8 mouse cellular contexts compared by ENCODE assay signal in genomic region chr1:182439546-182440222, GRCm38 (mm10). TPM values are rescaled to one million over a fixed set of nuclear protein-coding genes. Genes with fewer than 3 reads are reported as not detected.
DNase-seq lines count a peak whose midpoint lies in the region; ATAC-seq lines count a peak whose summit lies in the region.

No protein-coding gene starts in this region.

- peaks cover 76% of the 10 kb centered on the region for H3K36me3 ChIP-seq in midbrain, embryonic 14.5 days (ENCODE audit: control insufficient read depth, insufficient read depth, low read length)

- no peaks in the 10 kb centered on the region for H3K27me3 ChIP-seq in midbrain, embryonic 14.5 days (ENCODE audit: control insufficient read depth, insufficient read depth, low read length)

- no peaks in the 10 kb centered on the region for H3K9me3 ChIP-seq in midbrain, embryonic 14.5 days (ENCODE audit: control insufficient read depth, low read length)

- no peak for ATAC-seq in erythroid progenitor cell, adult 5-6 weeks (replicated peaks; ENCODE audit: low FRiP score, poor library complexity, severe bottlenecking)
- no peak for ATAC-seq in midbrain, embryonic 14.5 days (ENCODE audit: low FRiP score, low TSS enrichment)

- peak; percentile 58 to 77 for DNase-seq in cerebellum, postnatal 10 days
- no peak for DNase-seq in cerebellum, adult 11 months
- peak; percentile 33 for DNase-seq in MN1 (ENCODE audit: low spot score)
- DNase-seq in heart, adult 8-10 months (ENCODE audit: low spot score) = peak; percentile 82
- DNase-seq in layer of hippocampus, adult 9-11 months = peak; percentile 33
- DNase-seq in skeletal muscle tissue, adult 2 months (ENCODE audit: low read depth, low spot score) = peak; percentile 84
- no peak for DNase-seq in midbrain, embryonic 14.5 days

- no peak overlapping the region for H3K9ac ChIP-seq in midbrain, embryonic 14.5 days (replicated peaks; ENCODE audit: low read length)

- H3K4me3 ChIP-seq in midbrain, embryonic 14.5 days (replicated peaks; ENCODE audit: low read depth, low read length) = no peak overlapping the region

- no peaks in the 10 kb centered on the region for H3K4me1 ChIP-seq in midbrain, embryonic 14.5 days (ENCODE audit: control insufficient read depth, insufficient read depth, low read length)

- no peak overlapping the region for H3K4me2 ChIP-seq in midbrain, embryonic 14.5 days (ENCODE audit: low read length)

- WGBS in midbrain, embryonic 14.5 days = 86% methylated on average over 5 of the region's 5 CpGs

- no peak overlapping the region for H3K27ac ChIP-seq in midbrain, embryonic 14.5 days (replicated peaks; ENCODE audit: low read depth, low read length)

RNA-seq across cellular contexts. Expression of gene Trp53bp2, which starts 30.7 kb away (rescaled TPM):
- total RNA-seq in heart, adult 8-10 months (2022) = 10 to 100 TPM in 2 of 4 experiments, 1 to 10 TPM in 2; 9.7 to 11.2 (median 10.5) TPM
- total RNA-seq in erythroid progenitor cell, adult 5-6 weeks (2015; ENCODE audit: low replicate concordance) = 5.4 and 5.9 TPM in 2 replicates
- 3.3 and 10.8 TPM in 2 replicates for total RNA-seq in erythroid progenitor cell, adult 5-6 weeks (2017; ENCODE audit: low replicate concordance)
- polyA plus RNA-seq in midbrain, embryonic 14.5 days (2014; fragmentation: Nextera tagmentation; extraction: Ambion mirVana) = 13.9 and 25.5 TPM in 2 replicates

Comparison
In these comparisons a context has a peak if more than half of its experiments do, and no peak if none do; other contexts are left out.
1. DNase-seq: peak in cerebellum, postnatal 10 days (2 of 2), MN1 (single experiment), heart, adult 8-10 months (single experiment), layer of hippocampus, adult 9-11 months (single experiment) and skeletal muscle tissue, adult 2 months (single experiment); none in cerebellum, adult 11 months (single experiment) and midbrain, embryonic 14.5 days (single experiment).